Mouse (Mus musculus): Measurements from ENCODE around the gene Ccnq.
"Not testable (repeated sequence)": the region's sequence is repeated elsewhere in the genome, so short reads cannot be mapped to it uniquely, and the experiment has no call there.

Ccnq gene

GRCm38 (mm10) chr11:78762201-78762600 is 10.7 kb upstream of the Ccnq start:
- no peak for DNase-seq (ENCODE audit: inconsistent age in 2 of 2, low spot score in 1 of 2)

- DNase-seq (ENCODE audit: inconsistent age in 2 of 2, low spot score in 1 of 2), result no peak
These were observed 9.6 kb upstream of the Ccnq start for GRCm38 (mm10) chr11:78761086-78761485.

- DNase-seq (ENCODE audit: inconsistent age in 2 of 2, low spot score in 1 of 2), result no peak
These were observed 3.8 kb upstream of the Ccnq start for GRCm38 (mm10) chr11:78755299-78755698.

- not testable (repeated sequence) for DNase-seq (ENCODE audit: inconsistent age in 2 of 2, low spot score in 1 of 2)
These were observed 2.6 kb upstream of the Ccnq start for GRCm38 (mm10) chr11:78754177-78754576.

- DNase-seq (ENCODE audit: inconsistent age in 2 of 2, low spot score in 1 of 2), result peak; percentile 17 to 56
These were observed 1.7 kb upstream of the Ccnq start for GRCm38 (mm10) chr11:78753183-78753582.

GRCm38 (mm10) chr11:78751843-78752203 is 294 bp upstream of the Ccnq start:
- no peak for DNase-seq (ENCODE audit: inconsistent age in 2 of 2, low spot score in 1 of 2)

GRCm38 (mm10) chr11:78746264-78746663 is 5.3 kb downstream of the Ccnq start:
- no peak for DNase-seq (ENCODE audit: inconsistent age in 2 of 2, low spot score in 1 of 2)

GRCm38 (mm10) chr11:78745475-78745874 is 6.1 kb downstream of the Ccnq start:
- peak; percentile 62 to 88 for DNase-seq (ENCODE audit: inconsistent age in 2 of 2, low spot score in 1 of 2)

- no peak for DNase-seq (ENCODE audit: inconsistent age in 2 of 2, low spot score in 1 of 2)
These were observed 9.1 kb downstream of the Ccnq start for GRCm38 (mm10) chr11:78742461-78742860.

- DNase-seq (ENCODE audit: inconsistent age in 2 of 2, low spot score in 1 of 2), result no peak
These were observed 9.6 kb downstream of the Ccnq start for GRCm38 (mm10) chr11:78741958-78742357.

- DNase-seq (ENCODE audit: inconsistent age in 2 of 2, low spot score in 1 of 2), result peak; percentile 23 to 73
These were observed 12.2 kb downstream of the Ccnq start for GRCm38 (mm10) chr11:78739361-78739760.

GRCm38 (mm10) chr11:78736877-78737408 is 14.6 kb downstream of the Ccnq start:
- DNase-seq (ENCODE audit: inconsistent age in 2 of 2, low spot score in 1 of 2), result no peak

- DNase-seq (ENCODE audit: inconsistent age in 2 of 2, low spot score in 1 of 2), result no peak
These were observed 16.4 kb downstream of the Ccnq start for GRCm38 (mm10) chr11:78735168-78735567.

GRCm38 (mm10) chr11:78732619-78733018 is 18.9 kb downstream of the Ccnq start:
- peak in 1 of 2 experiments; percentile 67 for DNase-seq (ENCODE audit: inconsistent age in 2 of 2, low spot score in 1 of 2)

- DNase-seq (ENCODE audit: inconsistent age in 2 of 2, low spot score in 1 of 2), result no peak
These were observed 20.6 kb downstream of the Ccnq start for GRCm38 (mm10) chr11:78730902-78731301.

GRCm38 (mm10) chr11:78728041-78728440 is 23.5 kb downstream of the Ccnq start:
- no peak for DNase-seq (ENCODE audit: inconsistent age in 2 of 2, low spot score in 1 of 2)

GRCm38 (mm10) chr11:78726366-78726765 is 25.2 kb downstream of the Ccnq start:
- DNase-seq (ENCODE audit: inconsistent age in 2 of 2, low spot score in 1 of 2), result no peak

GRCm38 (mm10) chr11:78724792-78725191 is 26.7 kb downstream of the Ccnq start:
- peak in 1 of 2 experiments; percentile 53 for DNase-seq (ENCODE audit: inconsistent age in 2 of 2, low spot score in 1 of 2)

GRCm38 (mm10) chr11:78721419-78721818 is 30.1 kb downstream of the Ccnq start:
- DNase-seq (ENCODE audit: inconsistent age in 2 of 2, low spot score in 1 of 2), result no peak

GRCm38 (mm10) chr11:78717655-78718054 is 33.9 kb downstream of the Ccnq start:
- peak in 1 of 2 experiments; percentile 51 for DNase-seq (ENCODE audit: inconsistent age in 2 of 2, low spot score in 1 of 2)

GRCm38 (mm10) chr11:78708642-78709041 is 42.9 kb downstream of the Ccnq start:
- DNase-seq (ENCODE audit: inconsistent age in 2 of 2, low spot score in 1 of 2), result no peak

- no peak for DNase-seq (ENCODE audit: inconsistent age in 2 of 2, low spot score in 1 of 2)
These were observed 45.5 kb downstream of the Ccnq start for GRCm38 (mm10) chr11:78706026-78706425.

- no peak for DNase-seq (ENCODE audit: inconsistent age in 2 of 2, low spot score in 1 of 2)
These were observed 48.4 kb downstream of the Ccnq start for GRCm38 (mm10) chr11:78703085-78703484.

All from adrenal gland, adult (tissue).